Mouse (Mus musculus): ENCODE measurements around the gene Orc3.

DNA sequence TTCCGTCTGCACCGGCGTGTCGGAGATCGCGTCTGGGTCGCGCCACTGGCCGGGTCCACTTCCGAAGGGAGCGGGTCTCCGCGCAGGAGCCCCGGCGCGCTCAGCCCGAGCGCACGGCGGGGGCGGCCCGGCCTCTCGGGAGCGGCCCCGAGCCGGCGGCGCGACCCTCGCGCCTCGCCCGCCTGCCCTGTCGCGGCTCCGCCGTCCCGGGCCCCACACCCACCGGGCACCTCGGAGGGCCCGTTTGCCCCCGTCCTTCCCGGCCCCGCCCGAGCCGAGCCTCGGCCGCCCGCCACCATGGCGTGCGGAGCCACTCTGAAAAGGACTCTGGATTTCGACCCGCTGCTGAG lies 64.0 kb downstream of the Orc3 start, which contains the start of gene Akirin2:
- TF ChIP-seq CTCF (IDR thresholded peaks at IDR 0.05; ENCODE audit: low read depth) (no peak), EP300 (optimal IDR thresholded peaks at IDR 0.05) (no peak)

All from stomach, postnatal 0 days (tissue).